Mouse (Mus musculus) liver, embryonic 16.5 days (tissue): ENCODE results near the gene Tax1bp3. TPM values are rescaled to one million over a fixed set of nuclear protein-coding genes. Genes with fewer than 3 reads are reported as not detected.

ENCODE experiments used
- ATAC-seq: fragments of 200-750 bp; cut with Nextera tagmentation; 2 replicates; pipeline ENCODE4 v1.8.0; 2017; ENCODE audit warnings: low read depth, mild to moderate bottlenecking, moderate number of reproducible peaks, moderate library complexity
- H3K27ac ChIP-seq: fragments of 300-500 bp; sonication (generic); 2 replicates; pipeline ENCODE4 v1.5.1; 2014; ENCODE audit warnings: mild to moderate bottlenecking, low read length
- H3K27me3 ChIP-seq: fragments of 300-500 bp; sonication (generic); 2 replicates; pipeline ENCODE4 v1.6.1; 2014; ENCODE audit warnings: low read depth, low read length, mixed read lengths; ENCODE audit not compliant: control insufficient read depth, insufficient read depth
- H3K36me3 ChIP-seq: fragments of 300-500 bp; sonication (generic); 2 replicates; pipeline ENCODE4 v1.6.1; 2014; ENCODE audit warnings: mild to moderate bottlenecking; ENCODE audit not compliant: control insufficient read depth, insufficient read depth
- H3K4me1 ChIP-seq: fragments of 300-500 bp; sonication (generic); 2 replicates; pipeline ENCODE4 v1.6.1; 2014; ENCODE audit warnings: low read depth, low read length, mixed read lengths; ENCODE audit not compliant: control insufficient read depth
- H3K4me2 ChIP-seq: fragments of 300-500 bp; sonication (generic); 2 replicates; pipeline ENCODE4 v1.6.1; 2014; ENCODE audit warnings: low read depth, low read length, mixed read lengths
- H3K4me3 ChIP-seq: fragments of 300-500 bp; sonication (generic); 2 replicates; pipeline ENCODE4 v1.5.1; 2014; ENCODE audit warnings: low read depth, mild to moderate bottlenecking, low read length
- H3K9ac ChIP-seq: fragments of 300-500 bp; sonication (generic); 2 replicates; pipeline ENCODE4 v1.6.1; 2014; ENCODE audit warnings: low read depth, low read length
- H3K9me3 ChIP-seq: fragments of 300-500 bp; sonication (generic); replicated peaks from 2 replicates; pipeline ENCODE4 v1.6.1; 2016; ENCODE audit warnings: low read length; ENCODE audit not compliant: control insufficient read depth
- WGBS: fragments of 180-500 bp; shearing (Covaris S2); extraction: QIAGEN DNeasy Blood & Tissue Kit; methylation state at CpG from one replicate; pipeline ENCODE4 v1.1.7; 2014; ENCODE audit not compliant: insufficient replicate concordance; 5-methylcytosine and 5-hydroxymethylcytosine counted together
- polyA plus RNA-seq: library from polyadenylated mRNA; unstranded; fragments of >200 nt; fragmentation: Nextera tagmentation; extraction: Ambion mirVana; gene quantifications from 2 replicates; pipeline ENCODE4 v1.2.1, GENCODE M21; 2015

The Tax1bp3 gene
- polyA plus RNA-seq, 1 experiment from 2014 or later = 33.6 TPM

- no peak overlapping the region for H3K9ac ChIP-seq
- no peak overlapping the region for H3K4me2 ChIP-seq
- 75% methylated on average over 8 of the region's 8 CpGs for WGBS
- H3K27me3 ChIP-seq = no peaks in the 10 kb centered on the region
- H3K27ac ChIP-seq = no peak overlapping the region
- no peaks in the 10 kb centered on the region for H3K9me3 ChIP-seq
- ATAC-seq = no peak
- no peaks in the 10 kb centered on the region; the same call in 1 of the 2 replicates for H3K36me3 ChIP-seq
- no peak overlapping the region for H3K4me3 ChIP-seq
- peaks cover 7% of the 10 kb centered on the region for H3K4me1 ChIP-seq
Observed at GRCm38 (mm10) chr11:73203895-73204294, 27.0 kb downstream of the Tax1bp3 start.

GRCm38 (mm10) chr11:73205194-73205593 is 28.3 kb downstream of the Tax1bp3 start:
- WGBS = 54% methylated on average over 7 of the region's 7 CpGs
- Histone ChIP-seq H3K27ac (no peak overlapping the region), H3K27me3 (no peaks in the 10 kb centered on the region)

GRCm38 (mm10) chr11:73207621-73208020 is 30.7 kb downstream of the Tax1bp3 start:
- Histone ChIP-seq H3K27ac (no peak overlapping the region), H3K9ac (no peak overlapping the region), H3K4me3 (no peak overlapping the region), H3K9me3 (no peaks in the 10 kb centered on the region), H3K36me3 (no peaks in the 10 kb centered on the region; the same call in 1 of the 2 replicates), H3K27me3 (no peaks in the 10 kb centered on the region), H3K4me2 (no peak overlapping the region), H3K4me1 (no peaks in the 10 kb centered on the region)
- WGBS = 71% methylated on average over 2 of the region's 2 CpGs
- no peak for ATAC-seq

More at GRCm38 (mm10) chr11:73205194-73205593, 28.3 kb downstream of the Tax1bp3 start:
- Histone ChIP-seq H3K9ac (no peak overlapping the region), H3K4me2 (no peak overlapping the region), H3K4me1 (peaks cover under 1% of the 10 kb centered on the region), H3K36me3 (no peaks in the 10 kb centered on the region; the same call in 1 of the 2 replicates), H3K9me3 (no peaks in the 10 kb centered on the region), H3K4me3 (no peak overlapping the region)
- no peak for ATAC-seq

GRCm38 (mm10) chr11:73213956-73214355 is 37.1 kb downstream of the Tax1bp3 start:
- Histone ChIP-seq H3K4me2 (no peak overlapping the region), H3K9me3 (no peaks in the 10 kb centered on the region), H3K4me3 (no peak overlapping the region), H3K27ac (no peak overlapping the region), H3K27me3 (no peaks in the 10 kb centered on the region), H3K9ac (no peak overlapping the region), H3K36me3 (no peaks in the 10 kb centered on the region), H3K4me1 (no peaks in the 10 kb centered on the region)
- WGBS = 49% methylated on average over 3 of the region's 3 CpGs
- no peak for ATAC-seq

- Histone ChIP-seq H3K4me1 (no peaks in the 10 kb centered on the region), H3K36me3 (no peaks in the 10 kb centered on the region), H3K27ac (no peak overlapping the region), H3K4me2 (no peak overlapping the region), H3K9me3 (no peaks in the 10 kb centered on the region), H3K9ac (no peak overlapping the region), H3K4me3 (no peak overlapping the region), H3K27me3 (no peaks in the 10 kb centered on the region)
- ATAC-seq = no peak
- WGBS = 40% methylated on average over 2 of the region's 2 CpGs
Observed at GRCm38 (mm10) chr11:73219671-73220070, 42.8 kb downstream of the Tax1bp3 start.

GRCm38 (mm10) chr11:73220651-73221050 is 43.8 kb downstream of the Tax1bp3 start:
- 58% methylated on average over 1 of the region's 1 CpGs for WGBS
- Histone ChIP-seq H3K27me3 (no peaks in the 10 kb centered on the region), H3K36me3 (no peaks in the 10 kb centered on the region), H3K9me3 (no peaks in the 10 kb centered on the region), H3K4me2 (no peak overlapping the region), H3K4me3 (no peak overlapping the region), H3K9ac (no peak overlapping the region), H3K27ac (no peak overlapping the region), H3K4me1 (no peaks in the 10 kb centered on the region)
- ATAC-seq = no peak

- Histone ChIP-seq H3K4me2 (no peak overlapping the region), H3K9ac (no peak overlapping the region), H3K4me1 (no peaks in the 10 kb centered on the region), H3K36me3 (no peaks in the 10 kb centered on the region), H3K4me3 (no peak overlapping the region), H3K27ac (no peak overlapping the region), H3K9me3 (no peaks in the 10 kb centered on the region), H3K27me3 (no peaks in the 10 kb centered on the region)
- ATAC-seq = no peak
- 34% methylated on average over 5 of the region's 5 CpGs for WGBS
Observed at GRCm38 (mm10) chr11:73222846-73223245, 46.0 kb downstream of the Tax1bp3 start.

GRCm38 (mm10) chr11:73223966-73224365 is 47.1 kb downstream of the Tax1bp3 start:
- WGBS = 48% methylated on average over 2 of the region's 2 CpGs
- Histone ChIP-seq H3K9ac (no peak overlapping the region), H3K36me3 (no peaks in the 10 kb centered on the region), H3K9me3 (no peaks in the 10 kb centered on the region), H3K4me2 (no peak overlapping the region), H3K4me3 (no peak overlapping the region), H3K27ac (no peak overlapping the region), H3K4me1 (no peaks in the 10 kb centered on the region), H3K27me3 (no peaks in the 10 kb centered on the region)
- ATAC-seq = no peak

- H3K4me3 ChIP-seq = no peak overlapping the region
- no peak overlapping the region for H3K4me2 ChIP-seq
- no peaks in the 10 kb centered on the region for H3K36me3 ChIP-seq
- H3K27me3 ChIP-seq = no peaks in the 10 kb centered on the region
- no peak overlapping the region for H3K27ac ChIP-seq
- WGBS = 70% methylated on average over 6 of the region's 6 CpGs
- no peak for ATAC-seq
- H3K4me1 ChIP-seq = no peaks in the 10 kb centered on the region
- no peak overlapping the region for H3K9ac ChIP-seq
- H3K9me3 ChIP-seq = no peaks in the 10 kb centered on the region
Observed at GRCm38 (mm10) chr11:73225856-73226255, 49.0 kb downstream of the Tax1bp3 start.
